Mouse (Mus musculus) frontal cortex, postnatal 36 days (tissue): ENCODE results near the gene Zfp648.

ENCODE experiments used
- DNase-seq, 2 experiments: peaks; one replicate each; pipeline ENCODE4 v3.0.0; 2022; ENCODE audit warnings: low spot score in 2 of 2

Zfp648 gene

GRCm38 (mm10) chr1:154220566-154220965 is 19.6 kb downstream of the Zfp648 start:
- DNase-seq: no peak

GRCm38 (mm10) chr1:154223807-154224207 is 22.8 kb downstream of the Zfp648 start:
- DNase-seq: peak; percentile 37 to 56

- no peak for DNase-seq
These were observed 31.6 kb downstream of the Zfp648 start for GRCm38 (mm10) chr1:154232594-154232993.

GRCm38 (mm10) chr1:154233033-154233432 is 32.0 kb downstream of the Zfp648 start:
- DNase-seq: no peak

GRCm38 (mm10) chr1:154234814-154235213 is 33.8 kb downstream of the Zfp648 start:
- no peak for DNase-seq

GRCm38 (mm10) chr1:154238876-154239275 is 37.9 kb downstream of the Zfp648 start:
- DNase-seq: no peak

- no peak for DNase-seq
These were observed 50.2 kb downstream of the Zfp648 start for GRCm38 (mm10) chr1:154251186-154251585.

- DNase-seq: peak; percentile 48 to 81
These were observed 51.8 kb downstream of the Zfp648 start for GRCm38 (mm10) chr1:154252739-154253138.
